Mouse (Mus musculus) E14TG2a.4 (cell line): ENCODE measurements around the gene Abi1.

Experiments
- CTCF ChIP-seq: conservative IDR thresholded peaks from 2 replicates; pipeline ENCODE4 v1.5.1; 2014; ENCODE audit warnings: low read length
- NANOG ChIP-seq: IDR thresholded peaks from 2 replicates; pipeline ENCODE4 v1.6.1; 2014; ENCODE audit warnings: borderline replicate concordance, low read length, mixed read lengths
- POU5F1 ChIP-seq: IDR thresholded peaks from 2 replicates; pipeline ENCODE4 v1.6.1; 2014; ENCODE audit warnings: low read length, borderline replicate concordance

DNA sequence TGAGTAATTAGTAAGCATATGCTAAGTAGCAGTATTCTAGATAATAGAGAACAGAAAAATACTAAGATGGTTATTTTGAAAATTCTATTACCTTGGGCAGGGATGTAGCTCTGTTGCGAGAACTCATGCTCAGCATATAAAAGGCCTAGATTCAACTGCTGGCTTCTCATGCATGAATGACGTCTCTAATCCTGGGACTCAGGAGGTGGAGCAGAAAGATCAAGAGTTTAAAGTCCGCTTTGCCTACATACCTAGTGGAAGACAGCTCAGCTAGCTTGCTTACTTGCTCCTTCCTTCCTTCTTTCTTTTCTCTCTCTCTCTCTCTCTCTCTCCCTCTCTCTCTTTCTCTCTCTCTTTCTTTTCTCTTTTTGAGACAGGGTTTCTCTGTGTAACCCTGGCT, 125.6 kb downstream of the Abi1 start:
- TF ChIP-seq CTCF: no peak
- no peak for TF ChIP-seq POU5F1
- no peak for TF ChIP-seq NANOG
